Mouse (Mus musculus) lung, embryonic 15.5 days (tissue): ENCODE measurements around the gene Arrdc3. TPM values are rescaled to one million over a fixed set of nuclear protein-coding genes. Genes with fewer than 3 reads are reported as not detected.
A peak's percentile ranks its signal among the peaks of the same experiment; 100 is the strongest.

ENCODE experiments used
- ATAC-seq: fragments of 200-750 bp; cut with Nextera tagmentation; 2 replicates; pipeline ENCODE4 v1.8.0; 2017; ENCODE audit warnings: moderate number of reproducible peaks, borderline replicate concordance; ENCODE audit not compliant: low FRiP score, low TSS enrichment; ENCODE audit errors: extremely low read depth
- H3K27ac ChIP-seq: fragments of 300-500 bp; sonication (generic); 2 replicates; pipeline ENCODE4 v1.5.1; 2015; ENCODE audit warnings: moderate library complexity, mild to moderate bottlenecking, inconsistent platforms
- H3K27me3 ChIP-seq: fragments of 300-500 bp; sonication (generic); 2 replicates; pipeline ENCODE4 v1.6.1; 2015; ENCODE audit warnings: inconsistent platforms
- H3K36me3 ChIP-seq: fragments of 300-500 bp; sonication (generic); 2 replicates; pipeline ENCODE4 v1.6.1; 2015; ENCODE audit warnings: inconsistent platforms
- H3K4me1 ChIP-seq: fragments of 300-500 bp; sonication (generic); 2 replicates; pipeline ENCODE4 v1.6.1; 2015; ENCODE audit warnings: inconsistent platforms
- H3K4me2 ChIP-seq: fragments of 300-500 bp; sonication (generic); 2 replicates; pipeline ENCODE4 v1.6.1; 2015; ENCODE audit warnings: inconsistent platforms, mild to moderate bottlenecking, moderate library complexity
- H3K4me3 ChIP-seq: fragments of 300-500 bp; sonication (generic); 2 replicates; pipeline ENCODE4 v1.5.1; 2015; ENCODE audit warnings: mild to moderate bottlenecking, inconsistent platforms
- H3K9ac ChIP-seq: fragments of 300-500 bp; sonication (generic); 2 replicates; pipeline ENCODE4 v1.6.1; 2015; ENCODE audit warnings: inconsistent platforms
- H3K9me3 ChIP-seq: fragments of 300-500 bp; sonication (generic); 2 replicates; pipeline ENCODE4 v1.6.1; 2016; ENCODE audit warnings: inconsistent platforms
- WGBS: fragments of 180-500 bp; shearing (Covaris S2); methylation state at CpG from one replicate; pipeline ENCODE4 v1.1.7; 2015; 5-methylcytosine and 5-hydroxymethylcytosine counted together
- polyA plus RNA-seq: library from polyadenylated mRNA; unstranded; fragments of >200 nt; fragmentation: Nextera tagmentation; extraction: Ambion mirVana; gene quantifications from 2 replicates; pipeline ENCODE4 v1.2.1, GENCODE M21; 2015

The Arrdc3 gene
- polyA plus RNA-seq, 1 experiment from 2014 or later, result 56.0 TPM

DNA sequence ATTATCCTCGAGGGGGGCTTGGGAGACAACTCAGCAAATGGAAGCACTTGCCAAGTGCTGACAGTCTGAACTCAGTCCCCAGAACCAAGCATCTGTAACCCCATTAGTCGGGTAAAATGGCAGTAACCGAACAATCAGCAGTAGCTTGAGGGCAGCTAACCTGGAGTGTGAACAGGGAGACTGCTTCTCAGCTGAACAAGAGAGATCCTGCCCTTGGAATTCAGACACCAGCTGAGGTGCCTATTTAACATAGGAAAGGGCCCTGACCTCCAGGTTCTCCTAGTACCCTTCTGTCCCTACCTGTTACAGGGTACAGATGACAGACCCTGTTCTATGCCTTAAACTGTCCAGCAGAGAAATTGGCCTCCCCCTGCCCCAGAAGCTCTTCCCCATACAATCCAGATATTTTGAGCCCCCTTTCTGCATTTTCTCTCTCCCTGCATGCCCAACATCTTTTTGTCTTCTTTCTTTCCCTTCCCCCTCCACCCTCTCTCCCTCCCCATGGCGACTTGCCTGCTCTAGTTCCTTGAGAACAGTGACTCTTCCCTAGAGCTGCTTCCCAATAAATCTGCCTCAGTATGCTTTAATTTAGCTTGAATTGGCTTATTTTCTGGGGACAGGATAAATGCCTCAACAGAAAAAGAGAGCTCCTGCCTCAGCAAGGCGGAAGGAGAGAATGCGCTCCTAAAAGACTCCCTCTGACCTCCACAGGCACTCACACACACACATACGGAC is 38.6 kb downstream of the Arrdc3 start:
- H3K4me1 ChIP-seq, result no peaks in the 10 kb centered on the region
- no peaks in the 10 kb centered on the region for H3K36me3 ChIP-seq
- no peak overlapping the region for H3K9ac ChIP-seq
- no peak overlapping the region for H3K27ac ChIP-seq
- 69% methylated on average over 7 of the region's 7 CpGs for WGBS
- no peak for ATAC-seq
- H3K27me3 ChIP-seq, result no peaks in the 10 kb centered on the region
- no peaks in the 10 kb centered on the region for H3K9me3 ChIP-seq
- no peak overlapping the region for H3K4me2 ChIP-seq
- no peak overlapping the region for H3K4me3 ChIP-seq

- Histone ChIP-seq H3K4me2 (no peak overlapping the region), H3K4me1 (0 out of 2 replicates have a peak, but pooled peaks cover 8% of the 10 kb centered on the region), H3K9me3 (no peaks in the 10 kb centered on the region), H3K9ac (no peak overlapping the region), H3K4me3 (no peak overlapping the region), H3K36me3 (no peaks in the 10 kb centered on the region), H3K27ac (no peak overlapping the region), H3K27me3 (no peaks in the 10 kb centered on the region)
- WGBS, result 25% methylated on average over 7 of the region's 7 CpGs
- no peak for ATAC-seq
Observed at GRCm38 (mm10) chr13:80928187-80928586, 45.0 kb downstream of the Arrdc3 start.

GRCm38 (mm10) chr13:80930030-80930429 is 46.8 kb downstream of the Arrdc3 start:
- Histone ChIP-seq H3K4me3 (no peak overlapping the region), H3K4me1 (0 out of 2 replicates have a peak, but pooled peaks cover 9% of the 10 kb centered on the region), H3K4me2 (no peak overlapping the region), H3K9ac (no peak overlapping the region), H3K27me3 (no peaks in the 10 kb centered on the region), H3K36me3 (no peaks in the 10 kb centered on the region), H3K27ac (no peak overlapping the region), H3K9me3 (no peaks in the 10 kb centered on the region)
- WGBS, result 55% methylated on average over 4 of the region's 4 CpGs
- no peak for ATAC-seq

DNA sequence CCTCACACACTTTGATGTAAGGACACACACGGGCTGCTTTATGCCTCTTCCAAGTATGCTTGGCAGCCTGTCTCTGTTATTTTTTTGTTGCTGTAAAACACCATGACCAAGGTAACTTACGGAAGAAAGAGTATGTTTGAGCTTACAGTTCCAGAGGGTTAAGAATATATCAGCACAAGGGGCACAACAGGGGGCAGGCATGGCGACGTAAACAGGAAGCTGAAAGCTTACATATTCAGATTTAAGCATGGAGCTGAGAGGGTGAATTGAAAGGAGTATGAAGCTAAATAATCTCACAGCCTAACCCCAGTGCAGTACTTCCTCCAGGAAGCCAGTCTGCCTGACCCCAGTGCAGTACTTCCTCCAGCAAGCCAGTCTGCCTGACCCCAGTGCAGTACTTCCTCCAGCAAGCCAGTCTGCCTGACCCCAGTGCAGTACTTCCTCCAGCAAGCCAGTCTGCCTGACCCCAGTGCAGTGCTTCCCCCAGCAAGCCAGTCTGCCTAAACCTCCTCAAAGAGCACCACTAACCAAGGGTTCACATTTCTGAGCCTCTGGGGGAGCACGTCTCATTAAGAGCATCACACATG is 49.7 kb downstream of the Arrdc3 start:
- no peak for ATAC-seq
- H3K4me3 ChIP-seq, result no peak overlapping the region
- H3K27me3 ChIP-seq, result no peaks in the 10 kb centered on the region
- WGBS, result 50% methylated on average over 5 of the region's 5 CpGs
- H3K27ac ChIP-seq, result no peak overlapping the region
- no peak overlapping the region for H3K4me2 ChIP-seq
- no peaks in the 10 kb centered on the region for H3K9me3 ChIP-seq
- H3K4me1 ChIP-seq, result 0 out of 2 replicates have a peak, but pooled peaks cover 6% of the 10 kb centered on the region
- H3K9ac ChIP-seq, result no peak overlapping the region
- H3K36me3 ChIP-seq, result no peaks in the 10 kb centered on the region

- no peaks in the 10 kb centered on the region for H3K36me3 ChIP-seq
- WGBS, result 49% methylated on average over 2 of the region's 2 CpGs
- H3K4me1 ChIP-seq, result peaks cover 20% of the 10 kb centered on the region
- H3K27me3 ChIP-seq, result no peaks in the 10 kb centered on the region
- no peak overlapping the region for H3K9ac ChIP-seq
- no peaks in the 10 kb centered on the region for H3K9me3 ChIP-seq
- H3K4me2 ChIP-seq, result no peak overlapping the region
- no peak for ATAC-seq
- H3K4me3 ChIP-seq, result no peak overlapping the region
- no peak overlapping the region for H3K27ac ChIP-seq
Observed at GRCm38 (mm10) chr13:80936426-80936825, 53.2 kb downstream of the Arrdc3 start.

- Histone ChIP-seq H3K27ac (peak overlapping the region; percentile 33; the same call in 1 of the 2 replicates), H3K9me3 (no peaks in the 10 kb centered on the region), H3K4me3 (no peak overlapping the region), H3K36me3 (no peaks in the 10 kb centered on the region), H3K27me3 (no peaks in the 10 kb centered on the region), H3K4me2 (no peak overlapping the region), H3K4me1 (peaks cover 14% of the 10 kb centered on the region), H3K9ac (no peak overlapping the region)
- WGBS, result 62% methylated on average over 4 of the region's 4 CpGs
- ATAC-seq, result peak; percentile 53; the same call in 1 of the 2 replicates
Observed at GRCm38 (mm10) chr13:80939228-80939627, 56.0 kb downstream of the Arrdc3 start.

- Histone ChIP-seq H3K9me3 (no peaks in the 10 kb centered on the region), H3K27ac (0 out of 2 replicates have a peak overlapping the region, but pooled peaks have one; percentile 63), H3K4me1 (peaks cover 14% of the 10 kb centered on the region), H3K27me3 (no peaks in the 10 kb centered on the region), H3K36me3 (no peaks in the 10 kb centered on the region), H3K9ac (no peak overlapping the region), H3K4me3 (no peak overlapping the region), H3K4me2 (no peak overlapping the region)
- ATAC-seq, result no peak
- 20% methylated on average over 1 of the region's 1 CpGs for WGBS
Observed at GRCm38 (mm10) chr13:80939866-80940265, 56.7 kb downstream of the Arrdc3 start.

DNA sequence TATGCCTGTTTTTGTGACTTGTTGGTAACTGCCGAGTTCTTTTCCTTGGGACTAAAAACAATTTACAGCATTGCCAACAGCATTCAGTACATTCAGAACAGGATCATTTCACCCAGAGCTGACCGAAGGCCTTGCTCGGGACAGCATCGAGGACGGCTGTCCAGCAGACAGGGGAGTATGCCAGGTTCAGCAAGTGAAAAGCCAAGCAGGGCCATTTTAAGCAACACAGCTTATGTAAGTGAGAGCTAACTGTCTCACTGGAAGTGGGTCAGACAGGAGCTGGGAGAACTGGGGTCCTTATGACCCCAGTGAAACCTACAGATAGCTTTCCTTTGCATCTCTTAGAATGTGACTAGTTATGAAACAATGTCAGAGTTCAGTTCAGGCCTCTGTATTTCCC is 57.2 kb downstream of the Arrdc3 start:
- Histone ChIP-seq H3K4me2 (no peak overlapping the region), H3K4me3 (no peak overlapping the region), H3K36me3 (no peaks in the 10 kb centered on the region), H3K27me3 (no peaks in the 10 kb centered on the region), H3K27ac (peak overlapping the region; percentile 63), H3K9ac (no peak overlapping the region), H3K4me1 (peaks cover 14% of the 10 kb centered on the region), H3K9me3 (no peaks in the 10 kb centered on the region)
- WGBS, result 65% methylated on average over 5 of the region's 5 CpGs
- no peak for ATAC-seq

GRCm38 (mm10) chr13:80940860-80941630 is 57.9 kb downstream of the Arrdc3 start:
- Histone ChIP-seq H3K27me3 (no peaks in the 10 kb centered on the region), H3K27ac (peak overlapping the region; percentile 63; the same call in 1 of the 2 replicates), H3K4me2 (no peak overlapping the region), H3K4me1 (peaks cover 14% of the 10 kb centered on the region), H3K9me3 (no peaks in the 10 kb centered on the region), H3K9ac (no peak overlapping the region), H3K4me3 (no peak overlapping the region), H3K36me3 (no peaks in the 10 kb centered on the region)
- 53% methylated on average over 10 of the region's 10 CpGs for WGBS
- ATAC-seq, result no peak

GRCm38 (mm10) chr13:80944532-80944931 is 61.3 kb downstream of the Arrdc3 start:
- no peaks in the 10 kb centered on the region for H3K9me3 ChIP-seq
- no peaks in the 10 kb centered on the region for H3K27me3 ChIP-seq
- H3K4me2 ChIP-seq, result no peak overlapping the region
- no peak overlapping the region for H3K9ac ChIP-seq
- no peak overlapping the region for H3K27ac ChIP-seq
- ATAC-seq, result peak; percentile 68; the same call in 1 of the 2 replicates
- H3K36me3 ChIP-seq, result no peaks in the 10 kb centered on the region
- H3K4me3 ChIP-seq, result no peak overlapping the region
- peaks cover 14% of the 10 kb centered on the region for H3K4me1 ChIP-seq
